Mouse (Mus musculus) megakaryocyte, embryonic 14.5 days (primary cell): ENCODE measurements around the gene R3hdm2. TPM values are rescaled to one million over a fixed set of nuclear protein-coding genes. Genes with fewer than 3 reads are reported as not detected.

Experiments used
- H3K27me3 ChIP-seq: replicated peaks from 2 replicates; pipeline ENCODE3; 2012; ENCODE audit warnings: inconsistent platforms
- H3K36me3 ChIP-seq: replicated peaks from 2 replicates; pipeline ENCODE3; 2012; ENCODE audit warnings: low read length, inconsistent platforms, mixed read lengths
- H3K4me1 ChIP-seq: 2 replicates; pipeline ENCODE4 v1.6.1; 2012; ENCODE audit warnings: inconsistent platforms
- H3K4me3 ChIP-seq: replicated peaks from 2 replicates; pipeline ENCODE3; 2012; ENCODE audit warnings: moderate library complexity, mild to moderate bottlenecking, inconsistent platforms
- H3K9me3 ChIP-seq: 2 replicates; pipeline ENCODE4 v1.6.1; 2012; ENCODE audit warnings: inconsistent platforms
- FLI1 ChIP-seq: IDR thresholded peaks from 2 replicates; pipeline ENCODE4 v1.6.1; 2012; ENCODE audit warnings: low read length, inconsistent platforms, mixed read lengths
- GATA1 ChIP-seq: IDR thresholded peaks from 3 replicates; pipeline ENCODE4 v1.6.1; 2012; ENCODE audit warnings: mixed read lengths, low read length, inconsistent platforms, borderline replicate concordance
- polyA plus RNA-seq: library from polyadenylated mRNA; stranded (reverse); fragments of >175 nt; gene quantifications from 2 replicates; pipeline ENCODE4 v1.2.3, GENCODE M21; 2012; ENCODE audit warnings: low replicate concordance; ENCODE audit not compliant: insufficient read depth

Gene R3hdm2
- 139 and 346 TPM in 2 replicates for polyA plus RNA-seq

DNA sequence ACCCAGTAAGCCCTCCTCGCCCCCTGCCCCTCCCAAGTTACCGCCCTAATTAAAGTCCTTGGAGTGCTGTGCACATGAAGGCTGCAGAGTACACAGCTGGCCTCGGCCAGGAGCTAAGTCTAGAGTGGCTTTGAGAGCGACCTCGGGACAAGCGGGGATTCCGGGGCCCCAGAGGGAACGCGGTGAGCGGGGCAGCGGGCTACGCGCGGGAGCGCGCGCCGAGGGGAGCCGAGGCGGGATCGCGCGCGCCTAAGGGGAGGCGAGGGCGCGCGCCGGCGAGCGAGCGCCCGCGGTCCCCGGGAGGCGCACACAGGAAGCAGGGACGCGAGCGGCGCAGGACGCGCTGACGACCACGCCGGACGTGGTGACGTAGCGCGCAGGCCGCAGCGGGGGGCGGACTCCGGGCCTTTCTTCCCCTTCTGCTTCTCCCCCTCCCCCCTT lies at the start of gene R3hdm2:
Gene R3hdm2 (plus strand): TSS at position 77 of the 441 bp plus-strand sequence.
- TF ChIP-seq FLI1 = no peak; the same call in 1 of the 2 replicates
- TF ChIP-seq GATA1 = no peak
- Histone ChIP-seq H3K27me3 (no peaks in the 10 kb centered on the region), H3K36me3 (no peaks in the 10 kb centered on the region), H3K4me1 (peaks cover 55% of the 10 kb centered on the region), H3K4me3 (peak within 1 kb of the TSS; percentile 93), H3K9me3 (peaks cover 4% of the 10 kb centered on the region; the same call in 1 of the 2 replicates)

DNA sequence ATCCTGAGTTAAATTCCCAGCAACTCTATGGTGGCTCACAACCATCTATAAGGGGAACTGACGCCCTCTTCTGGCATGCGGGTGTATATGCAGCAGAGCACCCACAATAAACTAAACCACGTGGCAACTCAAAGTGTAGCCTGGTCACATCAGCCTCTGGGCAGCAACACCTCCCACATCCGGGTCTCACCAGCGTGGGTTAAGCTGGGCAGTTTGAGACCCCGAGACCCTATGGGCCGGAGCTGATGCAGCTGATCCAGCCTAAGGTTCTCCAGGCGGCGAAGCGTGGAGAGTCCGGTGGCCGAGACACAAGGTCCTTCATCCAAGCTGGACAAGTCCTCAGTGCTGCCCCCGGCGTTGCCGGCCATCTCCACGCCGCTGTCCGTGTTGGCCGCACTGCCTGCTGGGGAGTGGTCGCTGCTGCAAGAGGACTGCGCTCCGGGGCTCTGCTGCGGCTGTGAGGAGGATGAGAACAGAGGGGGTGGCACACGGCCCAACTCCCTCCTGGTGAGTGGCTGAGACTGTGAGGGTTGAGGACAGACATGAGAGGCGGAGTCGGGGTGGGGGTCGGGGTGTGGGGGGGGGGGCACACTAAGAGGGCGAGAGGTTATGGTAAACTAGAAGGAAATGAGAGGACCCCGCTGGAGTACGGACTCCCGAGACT lies 47.8 kb upstream of the R3hdm2 start:
- Histone ChIP-seq H3K4me3 (no peak overlapping the region), H3K4me1 (peaks cover 13% of the 10 kb centered on the region), H3K36me3 (peaks cover 32% of the 10 kb centered on the region), H3K27me3 (peaks cover 41% of the 10 kb centered on the region), H3K9me3 (peaks cover 5% of the 10 kb centered on the region)
- TF ChIP-seq GATA1 (no peak), FLI1 (no peak)

DNA sequence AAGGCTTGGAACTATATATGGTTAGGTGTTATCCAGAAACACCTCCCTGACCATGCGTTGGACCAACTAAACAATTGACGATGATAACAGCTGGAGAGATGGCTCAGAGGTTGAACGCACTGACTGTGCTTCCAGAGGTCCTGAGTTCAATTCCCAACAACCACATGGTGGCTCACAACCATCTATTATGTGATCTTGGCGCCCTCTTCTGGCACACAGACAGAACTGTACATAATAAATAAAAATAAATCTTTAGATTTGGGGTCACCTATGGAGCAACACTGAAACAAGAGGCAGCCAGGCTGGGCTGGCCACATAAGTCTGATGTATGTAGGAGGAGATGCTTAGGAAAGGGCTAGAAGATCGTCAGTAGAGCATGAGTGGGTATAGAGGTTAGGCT lies 47.0 kb upstream of the R3hdm2 start:
- Histone ChIP-seq H3K4me3 (no peak overlapping the region), H3K27me3 (peaks cover 46% of the 10 kb centered on the region), H3K36me3 (peaks cover 24% of the 10 kb centered on the region), H3K4me1 (peaks cover 13% of the 10 kb centered on the region), H3K9me3 (peaks cover 5% of the 10 kb centered on the region)
- TF ChIP-seq GATA1 (no peak), FLI1 (no peak)

DNA sequence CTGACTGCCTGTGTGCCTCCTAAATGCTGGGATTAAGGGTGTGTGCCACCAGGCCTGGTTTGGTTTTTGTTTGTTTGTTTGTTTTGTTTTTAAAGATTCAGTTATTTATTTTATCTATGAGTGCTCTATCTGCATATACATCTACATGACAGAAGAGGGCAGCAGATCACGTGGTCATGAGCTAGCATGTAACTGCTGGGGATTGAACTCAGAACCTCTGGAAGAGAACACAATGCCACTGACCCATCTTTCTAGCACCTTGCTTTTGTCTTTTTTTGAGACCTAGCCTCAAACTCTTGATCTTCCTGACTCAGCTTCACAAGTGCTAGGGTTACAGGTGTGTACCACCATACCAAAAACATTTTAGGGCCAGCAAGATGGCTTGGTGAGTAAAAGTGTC lies 44.9 kb upstream of the R3hdm2 start:
- Histone ChIP-seq H3K27me3 (peaks cover 46% of the 10 kb centered on the region), H3K4me1 (peaks cover 18% of the 10 kb centered on the region), H3K36me3 (peaks cover 4% of the 10 kb centered on the region), H3K9me3 (peaks cover 5% of the 10 kb centered on the region), H3K4me3 (no peak overlapping the region)
- no peak for TF ChIP-seq GATA1
- no peak for TF ChIP-seq FLI1

DNA sequence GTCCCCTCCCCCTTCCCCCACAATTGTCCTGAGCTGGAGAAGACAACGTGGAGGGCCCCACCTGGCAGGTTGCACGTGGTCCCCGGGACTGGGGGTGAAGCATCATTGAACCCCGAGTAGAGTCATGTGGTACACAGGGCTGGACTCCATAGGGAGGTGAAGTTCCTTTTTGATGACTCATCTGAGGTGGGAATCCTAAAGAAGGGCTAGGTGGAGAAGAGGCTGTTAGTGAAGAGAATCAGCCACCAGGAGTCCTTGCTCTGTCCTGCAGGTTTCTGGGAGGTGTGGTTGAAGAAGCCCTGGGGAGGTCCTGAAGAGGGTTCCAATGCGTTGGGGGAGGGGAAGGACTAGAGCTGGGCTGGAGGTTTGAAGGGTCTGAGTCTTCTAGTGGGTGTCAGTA lies 43.2 kb upstream of the R3hdm2 start:
- Histone ChIP-seq H3K36me3 (no peaks in the 10 kb centered on the region), H3K9me3 (peaks cover 5% of the 10 kb centered on the region), H3K4me3 (no peak overlapping the region), H3K27me3 (peaks cover 57% of the 10 kb centered on the region), H3K4me1 (peaks cover 35% of the 10 kb centered on the region)
- no peak for TF ChIP-seq FLI1
- TF ChIP-seq GATA1 = no peak

DNA sequence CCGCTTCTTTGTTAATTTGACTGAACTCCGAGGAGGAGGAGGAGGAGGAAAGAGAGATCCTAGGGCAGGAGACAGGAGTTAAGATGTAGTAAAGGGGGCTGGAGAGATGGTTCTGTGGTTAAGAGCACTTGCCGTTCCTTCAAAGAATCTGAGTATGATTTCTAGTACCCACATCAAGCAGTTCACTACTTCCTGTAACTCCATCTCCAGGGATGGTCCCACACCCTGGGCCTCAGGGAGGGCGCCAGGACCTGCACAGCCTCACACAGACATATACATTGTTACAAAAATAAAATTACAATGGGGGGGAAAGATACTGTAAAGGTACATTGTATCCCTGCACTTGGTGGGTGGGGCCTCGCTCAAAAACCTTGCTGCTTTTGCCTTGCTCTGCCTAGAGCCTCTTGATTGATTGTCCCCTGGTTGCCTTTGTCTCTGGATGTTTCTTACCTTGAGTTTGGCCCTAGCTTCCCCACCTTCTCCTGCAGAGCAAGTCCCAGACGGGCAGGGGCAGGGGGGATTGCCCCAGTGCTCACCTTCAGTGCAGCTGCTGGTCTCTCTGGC lies 42.5 kb upstream of the R3hdm2 start:
- peaks cover 52% of the 10 kb centered on the region for H3K27me3 ChIP-seq
- TF ChIP-seq GATA1 = no peak
- TF ChIP-seq FLI1 = no peak
- H3K4me1 ChIP-seq = peaks cover 37% of the 10 kb centered on the region
- H3K4me3 ChIP-seq = no peak overlapping the region
- H3K9me3 ChIP-seq = no peaks in the 10 kb centered on the region
- H3K36me3 ChIP-seq = no peaks in the 10 kb centered on the region

DNA sequence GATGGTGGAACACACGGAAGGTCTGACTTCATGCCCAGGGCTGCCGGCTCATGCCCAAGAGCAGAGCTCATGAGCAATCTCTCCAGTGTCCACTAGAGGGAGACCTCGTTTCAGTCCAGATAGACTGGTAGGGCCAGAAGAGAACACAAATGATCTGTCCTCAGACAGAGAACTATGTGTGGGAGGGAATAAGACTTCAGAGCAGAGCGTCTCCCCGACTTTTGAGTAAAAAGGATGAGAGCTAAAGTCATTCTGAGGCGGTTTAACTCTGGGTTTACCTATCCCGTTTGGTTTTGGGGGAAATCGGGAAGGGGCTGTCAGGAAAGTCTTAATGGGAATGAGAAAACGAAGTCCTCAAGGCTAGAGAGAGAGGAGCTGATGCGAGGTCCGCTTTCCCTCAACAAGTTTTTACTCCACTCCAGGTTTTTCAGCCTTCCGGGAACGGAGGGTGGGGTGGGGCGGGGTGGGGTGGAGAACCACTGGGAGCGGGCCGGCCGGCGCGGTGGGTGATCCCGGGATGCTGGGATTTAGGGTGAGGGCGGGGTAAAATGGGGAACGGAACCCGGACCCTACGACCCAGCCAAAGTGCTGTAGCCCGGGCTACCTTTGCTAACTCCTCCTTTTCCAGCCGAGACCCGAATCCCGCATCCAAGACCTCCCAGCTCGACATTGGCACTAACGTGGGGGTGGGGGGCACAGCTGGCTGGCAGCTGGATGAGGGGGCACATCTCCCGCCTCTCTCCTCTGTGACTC lies 41.0 kb upstream of the R3hdm2 start:
- Histone ChIP-seq H3K4me1 (peaks cover 38% of the 10 kb centered on the region), H3K9me3 (no peaks in the 10 kb centered on the region), H3K4me3 (peak overlapping the region; percentile 92), H3K36me3 (no peaks in the 10 kb centered on the region), H3K27me3 (peaks cover 50% of the 10 kb centered on the region)
- TF ChIP-seq FLI1 (no peak), GATA1 (no peak)

DNA sequence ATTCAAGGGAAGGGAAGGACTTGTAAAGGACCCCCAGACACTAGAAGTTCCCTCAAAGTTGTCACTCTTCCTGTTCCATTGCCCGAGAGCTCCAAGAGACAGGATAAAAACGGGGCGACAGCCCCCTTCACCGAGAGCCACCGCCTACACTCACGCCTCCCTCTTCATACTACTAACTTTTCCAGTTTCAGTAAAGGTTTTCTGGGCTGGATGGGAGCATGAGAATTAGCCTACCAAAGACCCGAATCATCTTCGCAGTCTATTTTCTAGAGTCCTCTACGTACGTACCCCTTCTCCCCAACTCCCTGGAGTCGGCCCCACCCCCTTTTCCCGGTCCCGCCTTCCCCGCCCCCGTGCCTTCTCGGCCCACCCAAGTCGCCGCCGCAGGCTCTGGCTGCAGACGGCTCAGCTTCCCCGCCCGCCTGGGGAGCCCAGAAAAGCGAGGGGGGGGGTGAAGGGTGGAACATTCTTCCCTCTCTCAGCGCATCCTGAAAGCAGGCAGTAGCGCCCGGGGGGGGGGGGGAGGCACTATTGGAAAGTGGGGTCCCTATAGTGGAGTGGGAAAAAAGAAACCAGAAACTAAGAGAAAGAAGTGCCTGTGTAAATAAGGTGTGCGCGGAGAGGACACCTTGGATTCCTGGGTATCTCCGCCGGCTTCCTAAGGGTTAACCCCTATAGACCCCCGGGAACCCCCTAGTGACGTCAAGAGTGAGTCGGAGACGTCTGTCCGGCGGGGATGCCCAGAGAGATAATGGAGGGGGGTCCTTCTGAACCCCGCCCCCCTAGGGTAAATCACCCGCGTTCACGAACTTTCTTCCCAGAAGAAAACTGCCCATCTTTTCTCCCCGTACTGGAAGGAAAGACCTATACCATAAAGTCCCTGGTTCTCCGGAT lies 40.2 kb upstream of the R3hdm2 start:
- H3K4me1 ChIP-seq = peaks cover 38% of the 10 kb centered on the region
- H3K4me3 ChIP-seq = peak overlapping the region; percentile 92
- TF ChIP-seq FLI1 (no peak), GATA1 (no peak)
- H3K36me3 ChIP-seq = no peaks in the 10 kb centered on the region
- H3K9me3 ChIP-seq = peaks cover 7% of the 10 kb centered on the region
- peaks cover 51% of the 10 kb centered on the region for H3K27me3 ChIP-seq
